Mouse (Mus musculus) forebrain, postnatal 0 days (tissue): ENCODE measurements around the gene Parp8. TPM values are rescaled to one million over a fixed set of nuclear protein-coding genes. Genes with fewer than 3 reads are reported as not detected.

Experiments used
- ATAC-seq: fragments of 200-750 bp; cut with Nextera tagmentation; 2 replicates; pipeline ENCODE4 v1.8.0; 2017; ENCODE audit warnings: mild to moderate bottlenecking, moderate library complexity
- DNase-seq: peaks from one replicate; pipeline ENCODE4 v3.0.0-alpha.2; 2015
- H3K27ac ChIP-seq: fragments of 300-500 bp; sonication (generic); 2 replicates; pipeline ENCODE4 v1.5.1; 2014; ENCODE audit warnings: low read depth, mild to moderate bottlenecking, antibody characterized with exemption, low read length, moderate library complexity, mixed read lengths
- H3K27me3 ChIP-seq: fragments of 300-500 bp; sonication (generic); 2 replicates; pipeline ENCODE4 v1.6.1; 2014; ENCODE audit warnings: mild to moderate bottlenecking, low read length, mixed read lengths; ENCODE audit not compliant: insufficient read depth
- H3K36me3 ChIP-seq: fragments of 300-500 bp; sonication (generic); 2 replicates; pipeline ENCODE4 v1.6.1; 2014; ENCODE audit warnings: mild to moderate bottlenecking, moderate library complexity; ENCODE audit not compliant: insufficient read depth
- H3K4me1 ChIP-seq: fragments of 300-500 bp; sonication (generic); 2 replicates; pipeline ENCODE4 v1.6.1; 2014; ENCODE audit warnings: antibody characterized with exemption; ENCODE audit not compliant: insufficient read depth
- H3K4me2 ChIP-seq: fragments of 300-500 bp; sonication (generic); 2 replicates; pipeline ENCODE4 v1.6.1; 2014; ENCODE audit warnings: low read depth, mild to moderate bottlenecking, moderate library complexity
- H3K4me3 ChIP-seq: fragments of 300-500 bp; sonication (generic); 2 replicates; pipeline ENCODE4 v1.5.1; 2014; ENCODE audit warnings: low read depth, low read length, mixed read lengths
- H3K9ac ChIP-seq: fragments of 300-500 bp; sonication (generic); 2 replicates; pipeline ENCODE4 v1.6.1; 2014; ENCODE audit warnings: mild to moderate bottlenecking
- H3K9me3 ChIP-seq: fragments of 300-500 bp; sonication (generic); 2 replicates; pipeline ENCODE4 v1.6.1; 2016; ENCODE audit warnings: low read length
- CTCF ChIP-seq: sonication (generic); IDR thresholded peaks from 2 replicates; pipeline ENCODE4 v1.5.1; 2016; ENCODE audit warnings: antibody characterized with exemption, control low read depth, low read depth
- whole genome bisulfite sequencing: fragments of 180-500 bp; shearing (Covaris S2); extraction: QIAGEN DNeasy Blood & Tissue Kit; methylation state at CpG from one replicate; pipeline ENCODE4 v1.1.7; 2014; 5-methylcytosine and 5-hydroxymethylcytosine counted together
- polyA plus RNA-seq: library from polyadenylated mRNA; unstranded; fragments of >200 nt; fragmentation: Nextera tagmentation; extraction: Ambion mirVana; gene quantifications from 2 replicates; pipeline ENCODE4 v1.2.1, GENCODE M21; 2015
- total RNA-seq: library from RNA; depleted of rRNA; stranded (reverse); fragments of >200 nt; gene quantifications from 2 replicates; pipeline ENCODE4 v1.2.3, GENCODE M21; 2014

Parp8 gene
- total and polyA plus RNA-seq, 2 experiments from 2014 or later, result 20.8 to 46.1 TPM

DNA sequence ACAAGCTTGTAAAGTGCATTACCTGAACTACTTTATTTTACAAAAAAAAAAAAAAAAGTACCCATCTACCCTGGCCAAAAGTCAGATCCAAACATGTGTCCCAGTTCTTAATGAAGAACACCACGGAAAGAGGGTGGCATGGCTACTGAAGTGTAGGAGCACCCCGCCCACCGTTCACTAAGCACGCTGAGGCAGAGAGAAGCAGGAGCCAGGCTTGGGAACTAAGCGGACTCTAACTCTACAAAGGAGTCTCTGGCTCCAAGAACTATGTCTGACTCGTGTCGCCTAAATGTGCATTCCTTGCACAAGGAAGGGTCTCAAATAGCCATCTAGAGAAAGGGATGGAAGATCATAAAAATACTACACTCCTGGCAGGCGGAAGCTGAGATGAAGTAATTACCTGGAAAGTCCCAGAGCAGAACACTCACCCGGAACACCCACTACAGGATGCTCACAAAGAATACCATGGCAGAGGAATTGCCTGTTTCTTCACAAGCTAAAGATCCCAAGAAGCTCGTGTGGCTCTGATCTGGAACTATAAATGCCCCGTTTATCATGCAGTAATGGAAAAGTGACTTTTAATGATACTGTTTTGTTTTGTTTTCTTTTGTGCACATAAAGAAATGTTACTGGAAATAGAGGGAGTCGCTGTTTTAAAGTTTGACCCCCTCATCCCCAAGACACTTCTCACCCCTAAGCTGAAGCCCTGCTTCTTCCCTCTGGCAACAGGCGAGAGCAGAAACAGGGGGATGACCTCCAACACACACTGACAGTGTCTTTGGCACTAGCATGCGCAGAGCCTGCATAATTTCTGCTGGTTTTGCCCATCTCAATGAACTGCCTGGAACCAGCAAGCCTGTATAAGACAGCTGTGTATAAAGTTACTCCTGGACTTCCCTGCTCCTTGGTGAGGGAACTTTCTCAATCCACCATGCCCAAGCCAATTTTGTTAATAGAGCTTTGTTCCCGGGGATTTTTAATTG, 62.6 kb downstream of the Parp8 start:
- H3K27me3 ChIP-seq, result no peaks in the 10 kb centered on the region
- H3K9ac ChIP-seq, result no peak overlapping the region
- no peaks in the 10 kb centered on the region for H3K36me3 ChIP-seq
- DNase-seq (no peak), ATAC-seq (peak; percentile 25; the same call in 1 of the 2 replicates)
- H3K9me3 ChIP-seq, result no peaks in the 10 kb centered on the region
- H3K4me2 ChIP-seq, result no peak overlapping the region
- WGBS, result 72% methylated on average over 15 of the region's 15 CpGs
- no peaks in the 10 kb centered on the region for H3K4me1 ChIP-seq
- TF ChIP-seq CTCF, result no peak
- H3K27ac ChIP-seq, result no peak overlapping the region
- H3K4me3 ChIP-seq, result no peak overlapping the region

GRCm38 (mm10) chr13:116958776-116959589, 66.4 kb downstream of the Parp8 start:
- no peak overlapping the region for H3K27ac ChIP-seq
- ATAC-seq, result no peak
- WGBS, result 57% methylated on average over 7 of the region's 7 CpGs
- no peak overlapping the region for H3K9ac ChIP-seq
- H3K4me3 ChIP-seq, result no peak overlapping the region
- H3K36me3 ChIP-seq, result no peaks in the 10 kb centered on the region
- H3K4me1 ChIP-seq, result no peaks in the 10 kb centered on the region
- H3K4me2 ChIP-seq, result no peak overlapping the region
- no peak for DNase-seq
- H3K9me3 ChIP-seq, result no peaks in the 10 kb centered on the region
- H3K27me3 ChIP-seq, result no peaks in the 10 kb centered on the region
- TF ChIP-seq CTCF, result no peak

GRCm38 (mm10) chr13:116957577-116957976, 67.8 kb downstream of the Parp8 start:
- Histone ChIP-seq H3K9me3 (no peaks in the 10 kb centered on the region), H3K27me3 (no peaks in the 10 kb centered on the region), H3K9ac (no peak overlapping the region), H3K4me1 (no peaks in the 10 kb centered on the region), H3K4me2 (no peak overlapping the region), H3K36me3 (no peaks in the 10 kb centered on the region), H3K27ac (no peak overlapping the region), H3K4me3 (no peak overlapping the region)
- no peak for TF ChIP-seq CTCF
- no peak for ATAC-seq
- 77% methylated on average over 3 of the region's 3 CpGs for WGBS
- no peak for DNase-seq

- no peak overlapping the region for H3K27ac ChIP-seq
- WGBS, result 98% methylated on average over 3 of the region's 3 CpGs
- no peaks in the 10 kb centered on the region for H3K36me3 ChIP-seq
- H3K9ac ChIP-seq, result no peak overlapping the region
- no peaks in the 10 kb centered on the region for H3K27me3 ChIP-seq
- ATAC-seq (no peak), DNase-seq (no peak)
- no peaks in the 10 kb centered on the region for H3K4me1 ChIP-seq
- H3K4me2 ChIP-seq, result no peak overlapping the region
- H3K9me3 ChIP-seq, result no peaks in the 10 kb centered on the region
- TF ChIP-seq CTCF, result no peak
- no peak overlapping the region for H3K4me3 ChIP-seq
These were observed 74.0 kb downstream of the Parp8 start for GRCm38 (mm10) chr13:116951336-116951735.

- Histone ChIP-seq H3K36me3 (no peaks in the 10 kb centered on the region), H3K9me3 (no peaks in the 10 kb centered on the region), H3K27ac (no peak overlapping the region), H3K4me2 (no peak overlapping the region), H3K9ac (no peak overlapping the region), H3K27me3 (no peaks in the 10 kb centered on the region), H3K4me3 (no peak overlapping the region), H3K4me1 (no peaks in the 10 kb centered on the region)
- no peak for ATAC-seq
- no peak for DNase-seq
- no peak for TF ChIP-seq CTCF
- 70% methylated on average over 4 of the region's 4 CpGs for WGBS
These were observed 75.8 kb downstream of the Parp8 start for GRCm38 (mm10) chr13:116949527-116949926.

DNA sequence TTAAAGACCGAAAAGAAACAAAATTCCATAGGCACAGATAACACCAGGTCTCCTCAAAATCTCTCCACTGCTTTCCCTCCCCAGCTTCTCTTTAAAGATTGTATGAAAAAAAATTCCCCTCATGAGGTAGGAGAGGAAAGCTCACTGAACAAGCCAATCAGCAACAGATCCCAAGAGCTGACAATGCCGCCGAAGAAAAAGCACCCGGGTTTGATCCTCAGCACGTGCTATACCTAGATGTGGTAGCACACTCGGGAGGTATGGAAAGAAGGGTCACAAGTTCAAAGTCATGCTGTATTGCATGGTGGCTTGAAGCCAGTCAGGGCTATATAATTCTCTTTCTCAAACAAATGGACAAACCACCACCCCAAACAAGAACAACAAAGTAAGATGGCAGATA, 76.3 kb downstream of the Parp8 start:
- Histone ChIP-seq H3K36me3 (no peaks in the 10 kb centered on the region), H3K27me3 (no peaks in the 10 kb centered on the region), H3K9me3 (no peaks in the 10 kb centered on the region), H3K4me3 (no peak overlapping the region), H3K4me1 (no peaks in the 10 kb centered on the region), H3K27ac (no peak overlapping the region), H3K4me2 (no peak overlapping the region), H3K9ac (no peak overlapping the region)
- 91% methylated on average over 6 of the region's 6 CpGs for WGBS
- TF ChIP-seq CTCF, result no peak
- ATAC-seq (no peak), DNase-seq (no peak)

DNA sequence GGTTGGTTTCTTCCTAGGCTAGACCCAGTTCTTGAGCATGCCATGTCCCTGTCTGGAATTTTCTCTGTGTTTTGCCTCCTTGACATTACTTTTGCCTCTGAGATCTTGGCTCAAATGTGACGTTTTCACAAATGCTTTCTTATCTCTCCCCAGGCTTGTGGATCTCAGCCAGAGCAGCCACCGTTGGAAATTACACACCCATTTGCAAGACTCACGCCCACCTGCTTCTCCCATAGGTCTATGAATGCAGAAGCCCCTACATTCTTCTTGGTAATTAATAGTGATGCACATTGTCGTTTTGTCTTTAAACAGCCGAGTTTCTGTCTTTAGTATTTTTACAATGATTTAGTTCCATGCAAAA, 77.1 kb downstream of the Parp8 start:
- no peaks in the 10 kb centered on the region for H3K27me3 ChIP-seq
- no peak overlapping the region for H3K27ac ChIP-seq
- no peak overlapping the region for H3K4me3 ChIP-seq
- H3K4me2 ChIP-seq, result no peak overlapping the region
- no peaks in the 10 kb centered on the region for H3K4me1 ChIP-seq
- DNase-seq, result no peak
- 53% methylated on average over 5 of the region's 5 CpGs for WGBS
- no peak for ATAC-seq
- H3K9me3 ChIP-seq, result no peaks in the 10 kb centered on the region
- H3K36me3 ChIP-seq, result no peaks in the 10 kb centered on the region
- H3K9ac ChIP-seq, result no peak overlapping the region
- no peak for TF ChIP-seq CTCF
